Mouse (Mus musculus): ENCODE measurements around the gene Casz1. TPM values are rescaled to one million over a fixed set of nuclear protein-coding genes. Genes with fewer than 3 reads are reported as not detected.

Gene Casz1
- polyA plus RNA-seq, 1 experiment from 2014 or later = 2.7 TPM

GRCm38 (mm10) chr4:148775476-148776269 lies 28.6 kb upstream of the Casz1 start:
- Histone ChIP-seq H3K27me3 (peaks cover 57% of the 10 kb centered on the region), H3K9me3 (no peaks in the 10 kb centered on the region), H3K4me2 (replicated peaks) (no peak overlapping the region), H3K9ac (replicated peaks) (no peak overlapping the region), H3K27ac (no peak overlapping the region), H3K36me3 (no peaks in the 10 kb centered on the region), H3K4me3 (replicated peaks) (no peak overlapping the region), H3K4me1 (replicated peaks) (peaks cover 30% of the 10 kb centered on the region)
- WGBS = 46% methylated on average over 10 of the region's 10 CpGs
- peak; percentile 59 for ATAC-seq

GRCm38 (mm10) chr4:148780097-148780621 lies 24.1 kb upstream of the Casz1 start:
- Histone ChIP-seq H3K4me1 (replicated peaks) (peaks cover 15% of the 10 kb centered on the region), H3K4me2 (replicated peaks) (no peak overlapping the region), H3K27me3 (peaks cover 31% of the 10 kb centered on the region; the same call in 1 of the 2 replicates), H3K36me3 (no peaks in the 10 kb centered on the region), H3K27ac (no peak overlapping the region), H3K9me3 (no peaks in the 10 kb centered on the region), H3K9ac (replicated peaks) (no peak overlapping the region), H3K4me3 (replicated peaks) (no peak overlapping the region)
- 37% methylated on average over 8 of the region's 8 CpGs for WGBS
- no peak for ATAC-seq

GRCm38 (mm10) chr4:148781516-148781915 lies 22.7 kb upstream of the Casz1 start:
- Histone ChIP-seq H3K9ac (replicated peaks) (no peak overlapping the region), H3K4me3 (replicated peaks) (no peak overlapping the region), H3K4me2 (replicated peaks) (no peak overlapping the region), H3K27me3 (peaks cover 31% of the 10 kb centered on the region), H3K36me3 (no peaks in the 10 kb centered on the region), H3K4me1 (replicated peaks) (peaks cover 8% of the 10 kb centered on the region), H3K9me3 (no peaks in the 10 kb centered on the region), H3K27ac (no peak overlapping the region)
- 84% methylated on average over 7 of the region's 7 CpGs for WGBS
- ATAC-seq = no peak

- H3K27me3 ChIP-seq = peaks cover 35% of the 10 kb centered on the region
- no peak overlapping the region for H3K4me3 ChIP-seq (replicated peaks)
- H3K4me2 ChIP-seq (replicated peaks) = no peak overlapping the region
- no peak overlapping the region for H3K9ac ChIP-seq (replicated peaks)
- H3K4me1 ChIP-seq (replicated peaks) = peaks cover 13% of the 10 kb centered on the region
- H3K36me3 ChIP-seq = no peaks in the 10 kb centered on the region
- ATAC-seq = no peak
- H3K27ac ChIP-seq = no peak overlapping the region
- WGBS = 88% methylated on average over 6 of the region's 6 CpGs
- no peaks in the 10 kb centered on the region for H3K9me3 ChIP-seq
Observed at GRCm38 (mm10) chr4:148782880-148783279, 21.3 kb upstream of the Casz1 start.

GRCm38 (mm10) chr4:148783760-148784159 lies 20.5 kb upstream of the Casz1 start:
- H3K27me3 ChIP-seq = peaks cover 35% of the 10 kb centered on the region
- H3K4me2 ChIP-seq (replicated peaks) = no peak overlapping the region
- WGBS = 84% methylated on average over 6 of the region's 6 CpGs
- no peaks in the 10 kb centered on the region for H3K9me3 ChIP-seq
- H3K9ac ChIP-seq (replicated peaks) = no peak overlapping the region
- H3K4me1 ChIP-seq (replicated peaks) = peaks cover 16% of the 10 kb centered on the region
- no peak for ATAC-seq
- no peaks in the 10 kb centered on the region for H3K36me3 ChIP-seq
- no peak overlapping the region for H3K27ac ChIP-seq
- no peak overlapping the region for H3K4me3 ChIP-seq (replicated peaks)

- WGBS = 87% methylated on average over 6 of the region's 6 CpGs
- Histone ChIP-seq H3K9me3 (no peaks in the 10 kb centered on the region), H3K27ac (no peak overlapping the region), H3K4me1 (replicated peaks) (peaks cover 16% of the 10 kb centered on the region), H3K27me3 (peaks cover 48% of the 10 kb centered on the region), H3K4me2 (replicated peaks) (no peak overlapping the region), H3K9ac (replicated peaks) (no peak overlapping the region), H3K36me3 (no peaks in the 10 kb centered on the region), H3K4me3 (replicated peaks) (no peak overlapping the region)
- no peak for ATAC-seq
Observed at GRCm38 (mm10) chr4:148785053-148785567, 19.1 kb upstream of the Casz1 start.

- Histone ChIP-seq H3K9ac (replicated peaks) (no peak overlapping the region), H3K4me3 (replicated peaks) (no peak overlapping the region), H3K27ac (no peak overlapping the region), H3K36me3 (no peaks in the 10 kb centered on the region), H3K4me2 (replicated peaks) (no peak overlapping the region), H3K27me3 (peaks cover 50% of the 10 kb centered on the region), H3K4me1 (replicated peaks) (peaks cover 16% of the 10 kb centered on the region), H3K9me3 (no peaks in the 10 kb centered on the region)
- ATAC-seq = no peak
- WGBS = 69% methylated on average over 8 of the region's 8 CpGs
Observed at GRCm38 (mm10) chr4:148785995-148786394, 18.2 kb upstream of the Casz1 start.

- Histone ChIP-seq H3K27ac (no peak overlapping the region), H3K27me3 (peaks cover 68% of the 10 kb centered on the region), H3K4me3 (replicated peaks) (no peak overlapping the region), H3K4me1 (replicated peaks) (peaks cover 16% of the 10 kb centered on the region), H3K36me3 (no peaks in the 10 kb centered on the region), H3K9ac (replicated peaks) (no peak overlapping the region), H3K4me2 (replicated peaks) (no peak overlapping the region), H3K9me3 (no peaks in the 10 kb centered on the region)
- 76% methylated on average over 8 of the region's 8 CpGs for WGBS
- no peak for ATAC-seq
Observed at GRCm38 (mm10) chr4:148790940-148791339, 13.3 kb upstream of the Casz1 start.

- peaks cover 65% of the 10 kb centered on the region for H3K27me3 ChIP-seq
- H3K9ac ChIP-seq (replicated peaks) = no peak overlapping the region
- 63% methylated on average over 4 of the region's 4 CpGs for WGBS
- H3K4me2 ChIP-seq (replicated peaks) = no peak overlapping the region
- peaks cover 7% of the 10 kb centered on the region; the same call in 1 of the 2 replicates for H3K4me1 ChIP-seq (replicated peaks)
- no peak for ATAC-seq
- H3K27ac ChIP-seq = no peak overlapping the region
- no peak overlapping the region for H3K4me3 ChIP-seq (replicated peaks)
- H3K36me3 ChIP-seq = no peaks in the 10 kb centered on the region
- H3K9me3 ChIP-seq = no peaks in the 10 kb centered on the region
Observed at GRCm38 (mm10) chr4:148795038-148795437, 9.2 kb upstream of the Casz1 start.

- H3K27me3 ChIP-seq = peaks cover 81% of the 10 kb centered on the region
- H3K9ac ChIP-seq (replicated peaks) = no peak overlapping the region
- ATAC-seq = no peak
- no peak overlapping the region for H3K4me2 ChIP-seq (replicated peaks)
- no peak overlapping the region for H3K27ac ChIP-seq
- H3K4me3 ChIP-seq (replicated peaks) = no peak overlapping the region
- H3K36me3 ChIP-seq = no peaks in the 10 kb centered on the region
- peaks cover 7% of the 10 kb centered on the region; the same call in 1 of the 2 replicates for H3K4me1 ChIP-seq (replicated peaks)
- H3K9me3 ChIP-seq = no peaks in the 10 kb centered on the region
- WGBS = 83% methylated on average over 12 of the region's 12 CpGs
Observed at GRCm38 (mm10) chr4:148797475-148798324, 6.5 kb upstream of the Casz1 start.

GRCm38 (mm10) chr4:148803031-148803430 lies 1.2 kb upstream of the Casz1 start:
- Histone ChIP-seq H3K4me2 (replicated peaks) (no peak overlapping the region), H3K27ac (no peak overlapping the region), H3K27me3 (peaks cover 84% of the 10 kb centered on the region), H3K9ac (replicated peaks) (no peak overlapping the region), H3K4me1 (replicated peaks) (peaks cover 53% of the 10 kb centered on the region), H3K9me3 (no peaks in the 10 kb centered on the region), H3K4me3 (replicated peaks) (no peak overlapping the region), H3K36me3 (no peaks in the 10 kb centered on the region)
- WGBS = 10% methylated on average over 4 of the region's 4 CpGs
- ATAC-seq = no peak

GRCm38 (mm10) chr4:148803636-148804035 lies 593 bp upstream of the Casz1 start:
- no peak for ATAC-seq
- 3% methylated on average over 10 of the region's 10 CpGs for WGBS

More at GRCm38 (mm10) chr4:148803636-148804035, 593 bp upstream of the Casz1 start:
- H3K4me2 ChIP-seq (replicated peaks) = peak overlapping the region; percentile 99
- no peak overlapping the region for H3K9ac ChIP-seq (replicated peaks)
- peaks cover 84% of the 10 kb centered on the region for H3K27me3 ChIP-seq
- no peaks in the 10 kb centered on the region for H3K36me3 ChIP-seq
- no peaks in the 10 kb centered on the region for H3K9me3 ChIP-seq
- H3K4me1 ChIP-seq (replicated peaks) = peaks cover 57% of the 10 kb centered on the region
- peak overlapping the region; percentile 55 for H3K4me3 ChIP-seq (replicated peaks)
- no peak overlapping the region for H3K27ac ChIP-seq

Data from midbrain, embryonic 13.5 days (tissue).